Mouse (Mus musculus) kidney, embryonic 16.5 days (tissue): Measurements from ENCODE around the gene Mrps11. TPM values are rescaled to one million over a fixed set of nuclear protein-coding genes. Genes with fewer than 3 reads are reported as not detected.

Source experiments
- ATAC-seq: fragments of 200-750 bp; cut with Nextera tagmentation; 2 replicates; pipeline ENCODE4 v1.8.0; 2017; ENCODE audit warnings: moderate TSS enrichment; ENCODE audit not compliant: low FRiP score, low TSS enrichment
- H3K27ac ChIP-seq: fragments of 300-500 bp; sonication (generic); 2 replicates; pipeline ENCODE4 v1.5.1; 2014; ENCODE audit warnings: low read length
- H3K27me3 ChIP-seq: fragments of 300-500 bp; sonication (generic); 2 replicates; pipeline ENCODE4 v1.6.1; 2014; ENCODE audit warnings: low read length, control low read depth, mixed read lengths; ENCODE audit not compliant: insufficient read depth
- H3K36me3 ChIP-seq: fragments of 300-500 bp; sonication (generic); 2 replicates; pipeline ENCODE4 v1.6.1; 2014; ENCODE audit warnings: low read length, control low read depth, mixed read lengths; ENCODE audit not compliant: insufficient read depth
- H3K4me1 ChIP-seq: fragments of 300-500 bp; sonication (generic); 2 replicates; pipeline ENCODE4 v1.6.1; 2014; ENCODE audit warnings: low read length, control low read depth, mixed read lengths; ENCODE audit not compliant: insufficient read depth
- H3K4me2 ChIP-seq: fragments of 300-500 bp; sonication (generic); replicated peaks from 2 replicates; pipeline ENCODE4 v1.6.1; 2014; ENCODE audit warnings: low read depth, low read length
- H3K4me3 ChIP-seq: fragments of 300-500 bp; sonication (generic); 2 replicates; pipeline ENCODE4 v1.5.1; 2014; ENCODE audit warnings: mild to moderate bottlenecking, low read length
- H3K9ac ChIP-seq: fragments of 300-500 bp; sonication (generic); replicated peaks from 2 replicates; pipeline ENCODE4 v1.6.1; 2014; ENCODE audit warnings: low read length
- H3K9me3 ChIP-seq: fragments of 300-500 bp; sonication (generic); 2 replicates; pipeline ENCODE4 v1.6.1; 2016; ENCODE audit warnings: low read length, control low read depth
- WGBS: fragments of 180-500 bp; shearing (Covaris S2); extraction: QIAGEN DNeasy Blood & Tissue Kit; methylation state at CpG from one replicate; pipeline ENCODE4 v1.1.7; 2014; 5-methylcytosine and 5-hydroxymethylcytosine counted together
- polyA plus RNA-seq: library from polyadenylated mRNA; unstranded; fragments of >200 nt; fragmentation: Nextera tagmentation; extraction: Ambion mirVana; gene quantifications from 2 replicates; pipeline ENCODE4 v1.2.1, GENCODE M21; 2015

Mrps11 gene
- polyA plus RNA-seq, result 83.4 and 84.9 TPM in 2 replicates

GRCm38 (mm10) chr7:78782639-78783581 is at the start of gene Mrps11, which contains the start of gene Mrpl46:
TSS of gene Mrps11 (plus strand) at chr7:78783119.
TSS of gene Mrpl46 (minus strand) at chr7:78783531.
- Histone ChIP-seq H3K27ac (peak within 1 kb of the TSS; percentile 60; the same call in 1 of the 2 replicates), H3K36me3 (peaks cover 17% of the 10 kb centered on the region), H3K27me3 (no peaks in the 10 kb centered on the region), H3K9ac (peak within 1 kb of the TSS; percentile 85), H3K4me3 (peak within 1 kb of the TSS; percentile 97), H3K4me1 (peaks cover 14% of the 10 kb centered on the region), H3K4me2 (peak within 1 kb of the TSS; percentile 74), H3K9me3 (no peaks in the 10 kb centered on the region)
- peak; percentile 97 for ATAC-seq
- WGBS, result under 1% methylated on average over 44 of the region's 44 CpGs

- Histone ChIP-seq H3K27ac (no peak overlapping the region), H3K4me2 (no peak overlapping the region), H3K27me3 (no peaks in the 10 kb centered on the region), H3K4me3 (no peak overlapping the region), H3K9ac (no peak overlapping the region), H3K9me3 (no peaks in the 10 kb centered on the region), H3K36me3 (no peaks in the 10 kb centered on the region), H3K4me1 (no peaks in the 10 kb centered on the region)
- WGBS, result 94% methylated on average over 6 of the region's 6 CpGs
- ATAC-seq, result no peak
These were observed 45.7 kb upstream of the Mrps11 start for GRCm38 (mm10) chr7:78737196-78737595.

- no peak for ATAC-seq
- Histone ChIP-seq H3K4me3 (no peak within 1 kb of the TSS), H3K9ac (no peak within 1 kb of the TSS)
These were observed 45.2 kb upstream of the Mrps11 start, which contains the start of gene Ntrk3 for GRCm38 (mm10) chr7:78737614-78738210. TSS of gene Ntrk3 (minus strand) at chr7:78738012.

GRCm38 (mm10) chr7:78739351-78740000 is 43.4 kb upstream of the Mrps11 start:
- ATAC-seq, result no peak
- no peak overlapping the region for H3K27ac ChIP-seq
- H3K27me3 ChIP-seq, result no peaks in the 10 kb centered on the region
- WGBS, result 67% methylated on average over 8 of the region's 8 CpGs
- no peaks in the 10 kb centered on the region for H3K4me1 ChIP-seq
- no peak overlapping the region for H3K9ac ChIP-seq
- H3K36me3 ChIP-seq, result no peaks in the 10 kb centered on the region
- H3K9me3 ChIP-seq, result no peaks in the 10 kb centered on the region
- H3K4me3 ChIP-seq, result no peak overlapping the region
- H3K4me2 ChIP-seq, result no peak overlapping the region

More at GRCm38 (mm10) chr7:78737614-78738210, 45.2 kb upstream of the Mrps11 start, which contains the start of gene Ntrk3:
- Histone ChIP-seq H3K9me3 (no peaks in the 10 kb centered on the region), H3K4me2 (no peak within 1 kb of the TSS), H3K27me3 (no peaks in the 10 kb centered on the region), H3K27ac (no peak within 1 kb of the TSS), H3K36me3 (no peaks in the 10 kb centered on the region), H3K4me1 (no peaks in the 10 kb centered on the region)
- 85% methylated on average over 5 of the region's 5 CpGs for WGBS

- no peaks in the 10 kb centered on the region for H3K27me3 ChIP-seq
- no peak for ATAC-seq
- no peak overlapping the region for H3K9ac ChIP-seq
- no peaks in the 10 kb centered on the region for H3K4me1 ChIP-seq
- 57% methylated on average over 5 of the region's 5 CpGs for WGBS
- no peaks in the 10 kb centered on the region for H3K9me3 ChIP-seq
- H3K27ac ChIP-seq, result no peak overlapping the region
- no peaks in the 10 kb centered on the region for H3K36me3 ChIP-seq
- no peak overlapping the region for H3K4me3 ChIP-seq
- no peak overlapping the region for H3K4me2 ChIP-seq
These were observed 39.1 kb upstream of the Mrps11 start for GRCm38 (mm10) chr7:78743731-78744385.

GRCm38 (mm10) chr7:78752961-78753360 is 30.0 kb upstream of the Mrps11 start:
- Histone ChIP-seq H3K4me3 (no peak overlapping the region), H3K4me2 (no peak overlapping the region), H3K36me3 (no peaks in the 10 kb centered on the region), H3K27ac (no peak overlapping the region), H3K4me1 (no peaks in the 10 kb centered on the region), H3K27me3 (no peaks in the 10 kb centered on the region), H3K9ac (no peak overlapping the region), H3K9me3 (no peaks in the 10 kb centered on the region)
- WGBS, result 88% methylated on average over 4 of the region's 4 CpGs
- no peak for ATAC-seq

GRCm38 (mm10) chr7:78753752-78754457 is 29.0 kb upstream of the Mrps11 start:
- Histone ChIP-seq H3K9ac (no peak overlapping the region), H3K4me3 (no peak overlapping the region), H3K4me2 (no peak overlapping the region), H3K9me3 (no peaks in the 10 kb centered on the region), H3K27me3 (no peaks in the 10 kb centered on the region), H3K36me3 (no peaks in the 10 kb centered on the region), H3K4me1 (no peaks in the 10 kb centered on the region), H3K27ac (no peak overlapping the region)
- 83% methylated on average over 7 of the region's 7 CpGs for WGBS
- ATAC-seq, result no peak

- Histone ChIP-seq H3K27ac (no peak overlapping the region), H3K9ac (no peak overlapping the region), H3K4me1 (no peaks in the 10 kb centered on the region), H3K27me3 (no peaks in the 10 kb centered on the region), H3K36me3 (no peaks in the 10 kb centered on the region), H3K4me3 (no peak overlapping the region), H3K9me3 (no peaks in the 10 kb centered on the region), H3K4me2 (no peak overlapping the region)
- WGBS, result 75% methylated on average over 8 of the region's 8 CpGs
- ATAC-seq, result no peak
These were observed 28.4 kb upstream of the Mrps11 start for GRCm38 (mm10) chr7:78754458-78755000.

GRCm38 (mm10) chr7:78763801-78764200 is 19.1 kb upstream of the Mrps11 start:
- H3K4me2 ChIP-seq, result no peak overlapping the region
- no peak for ATAC-seq
- H3K36me3 ChIP-seq, result no peaks in the 10 kb centered on the region
- H3K9ac ChIP-seq, result no peak overlapping the region
- H3K27me3 ChIP-seq, result no peaks in the 10 kb centered on the region
- H3K27ac ChIP-seq, result no peak overlapping the region
- H3K4me3 ChIP-seq, result no peak overlapping the region
- no peaks in the 10 kb centered on the region for H3K9me3 ChIP-seq
- no peaks in the 10 kb centered on the region for H3K4me1 ChIP-seq
- 91% methylated on average over 3 of the region's 3 CpGs for WGBS
